Mouse (Mus musculus) heart, postnatal 0 days (tissue): ENCODE data around the gene Zcchc4.

Experiments
- CTCF ChIP-seq: IDR thresholded peaks from 2 replicates; pipeline ENCODE4 v1.5.1; 2016; ENCODE audit warnings: antibody characterized with exemption, control low read depth, low read depth
- EP300 ChIP-seq: IDR thresholded peaks from 2 replicates; pipeline ENCODE4 v1.6.1; 2016; ENCODE audit warnings: antibody characterized with exemption, low read depth

GRCm38 (mm10) chr5:52782523-52783250, 7.5 kb downstream of the Zcchc4 start:
- TF ChIP-seq CTCF (peak; percentile 68), EP300 (peak; percentile 44; the same call in 1 of the 2 replicates)
